Mouse (Mus musculus) forebrain, postnatal 0 days (tissue): Measurements from ENCODE around the gene N4bp2l1. TPM values are rescaled to one million over a fixed set of nuclear protein-coding genes. Genes with fewer than 3 reads are reported as not detected.
A peak's percentile ranks its signal among the peaks of the same experiment; 100 is the strongest.

Experiments
- ATAC-seq: fragments of 200-750 bp; cut with Nextera tagmentation; 2 replicates; pipeline ENCODE4 v1.8.0; 2017; ENCODE audit warnings: mild to moderate bottlenecking, moderate library complexity
- DNase-seq: peaks from one replicate; pipeline ENCODE4 v3.0.0-alpha.2; 2015
- H3K27ac ChIP-seq: fragments of 300-500 bp; sonication (generic); 2 replicates; pipeline ENCODE4 v1.5.1; 2014; ENCODE audit warnings: low read depth, mild to moderate bottlenecking, antibody characterized with exemption, low read length, moderate library complexity, mixed read lengths
- H3K27me3 ChIP-seq: fragments of 300-500 bp; sonication (generic); 2 replicates; pipeline ENCODE4 v1.6.1; 2014; ENCODE audit warnings: mild to moderate bottlenecking, low read length, mixed read lengths; ENCODE audit not compliant: insufficient read depth
- H3K36me3 ChIP-seq: fragments of 300-500 bp; sonication (generic); 2 replicates; pipeline ENCODE4 v1.6.1; 2014; ENCODE audit warnings: mild to moderate bottlenecking, moderate library complexity; ENCODE audit not compliant: insufficient read depth
- H3K4me1 ChIP-seq: fragments of 300-500 bp; sonication (generic); 2 replicates; pipeline ENCODE4 v1.6.1; 2014; ENCODE audit warnings: antibody characterized with exemption; ENCODE audit not compliant: insufficient read depth
- H3K4me2 ChIP-seq: fragments of 300-500 bp; sonication (generic); 2 replicates; pipeline ENCODE4 v1.6.1; 2014; ENCODE audit warnings: low read depth, mild to moderate bottlenecking, moderate library complexity
- H3K4me3 ChIP-seq: fragments of 300-500 bp; sonication (generic); 2 replicates; pipeline ENCODE4 v1.5.1; 2014; ENCODE audit warnings: low read depth, low read length, mixed read lengths
- H3K9ac ChIP-seq: fragments of 300-500 bp; sonication (generic); 2 replicates; pipeline ENCODE4 v1.6.1; 2014; ENCODE audit warnings: mild to moderate bottlenecking
- H3K9me3 ChIP-seq: fragments of 300-500 bp; sonication (generic); 2 replicates; pipeline ENCODE4 v1.6.1; 2016; ENCODE audit warnings: low read length
- CTCF ChIP-seq: sonication (generic); IDR thresholded peaks from 2 replicates; pipeline ENCODE4 v1.5.1; 2016; ENCODE audit warnings: antibody characterized with exemption, control low read depth, low read depth
- WGBS: fragments of 180-500 bp; shearing (Covaris S2); extraction: QIAGEN DNeasy Blood & Tissue Kit; methylation state at CpG from one replicate; pipeline ENCODE4 v1.1.7; 2014; 5-methylcytosine and 5-hydroxymethylcytosine counted together
- polyA plus RNA-seq: library from polyadenylated mRNA; unstranded; fragments of >200 nt; fragmentation: Nextera tagmentation; extraction: Ambion mirVana; gene quantifications from 2 replicates; pipeline ENCODE4 v1.2.1, GENCODE M21; 2015
- total RNA-seq: library from RNA; depleted of rRNA; stranded (reverse); fragments of >200 nt; gene quantifications from 2 replicates; pipeline ENCODE4 v1.2.3, GENCODE M21; 2014

The N4bp2l1 gene
- total and polyA plus RNA-seq, 2 experiments from 2014 or later = 27.4 to 28.0 TPM

GRCm38 (mm10) chr5:150599301-150600294, 2.6 kb upstream of the N4bp2l1 start:
- Histone ChIP-seq H3K4me1 (peaks cover 11% of the 10 kb centered on the region; the same call in 1 of the 2 replicates), H3K9ac (no peak overlapping the region), H3K9me3 (no peaks in the 10 kb centered on the region), H3K4me2 (no peak overlapping the region), H3K27me3 (0 out of 2 replicates have a peak, but pooled peaks cover 3% of the 10 kb centered on the region), H3K36me3 (0 out of 2 replicates have a peak, but pooled peaks cover 8% of the 10 kb centered on the region), H3K27ac (no peak overlapping the region), H3K4me3 (no peak overlapping the region)
- WGBS = 72% methylated on average over 13 of the region's 13 CpGs
- TF ChIP-seq CTCF = no peak
- ATAC-seq (no peak), DNase-seq (no peak)

GRCm38 (mm10) chr5:150598202-150599119, 1.5 kb upstream of the N4bp2l1 start:
- no peak for ATAC-seq

GRCm38 (mm10) chr5:150595366-150596016, 1.5 kb downstream of the N4bp2l1 start:
- no peak overlapping the region for H3K27ac ChIP-seq
- TF ChIP-seq CTCF = no peak
- no peak for DNase-seq

More at GRCm38 (mm10) chr5:150598202-150599119, 1.5 kb upstream of the N4bp2l1 start:
- Histone ChIP-seq H3K27me3 (0 out of 2 replicates have a peak, but pooled peaks cover 3% of the 10 kb centered on the region), H3K27ac (no peak overlapping the region), H3K9me3 (no peaks in the 10 kb centered on the region), H3K4me2 (no peak overlapping the region), H3K4me1 (peaks cover 11% of the 10 kb centered on the region; the same call in 1 of the 2 replicates), H3K36me3 (0 out of 2 replicates have a peak, but pooled peaks cover 8% of the 10 kb centered on the region), H3K4me3 (no peak overlapping the region), H3K9ac (no peak overlapping the region)
- DNase-seq = no peak
- WGBS = 73% methylated on average over 21 of the region's 21 CpGs
- no peak for TF ChIP-seq CTCF

GRCm38 (mm10) chr5:150594649-150595339, 2.2 kb downstream of the N4bp2l1 start:
- no peak for TF ChIP-seq CTCF
- H3K9ac ChIP-seq = peak overlapping the region; percentile 82
- 0 out of 2 replicates have a peak, but pooled peaks cover 3% of the 10 kb centered on the region for H3K27me3 ChIP-seq
- peak overlapping the region; percentile 64; the same call in 1 of the 2 replicates for H3K27ac ChIP-seq
- WGBS = 7% methylated on average over 17 of the region's 17 CpGs
- DNase-seq (no peak), ATAC-seq (peak; percentile 66)
- no peaks in the 10 kb centered on the region; the same call in 1 of the 2 replicates for H3K4me1 ChIP-seq
- no peaks in the 10 kb centered on the region for H3K9me3 ChIP-seq
- H3K36me3 ChIP-seq = peaks cover under 1% of the 10 kb centered on the region; the same call in 1 of the 2 replicates
- peak overlapping the region; percentile 80 for H3K4me3 ChIP-seq
- peak overlapping the region; percentile 95 for H3K4me2 ChIP-seq

More at GRCm38 (mm10) chr5:150595366-150596016, 1.5 kb downstream of the N4bp2l1 start:
- Histone ChIP-seq H3K9ac (no peak overlapping the region), H3K36me3 (peaks cover 3% of the 10 kb centered on the region; the same call in 1 of the 2 replicates), H3K4me2 (no peak overlapping the region), H3K27me3 (0 out of 2 replicates have a peak, but pooled peaks cover 3% of the 10 kb centered on the region), H3K4me3 (no peak overlapping the region), H3K9me3 (no peaks in the 10 kb centered on the region), H3K4me1 (no peaks in the 10 kb centered on the region; the same call in 1 of the 2 replicates)
- 60% methylated on average over 11 of the region's 11 CpGs for WGBS
- no peak for ATAC-seq

GRCm38 (mm10) chr5:150593756-150594648, 3.0 kb downstream of the N4bp2l1 start:
- peak overlapping the region; percentile 64 for H3K27ac ChIP-seq
- peak overlapping the region; percentile 82 for H3K9ac ChIP-seq
- TF ChIP-seq CTCF = no peak

More at GRCm38 (mm10) chr5:150593756-150594648, 3.0 kb downstream of the N4bp2l1 start:
- H3K9me3 ChIP-seq = no peaks in the 10 kb centered on the region
- peak overlapping the region; percentile 80 for H3K4me3 ChIP-seq
- 0 out of 2 replicates have a peak, but pooled peaks cover 3% of the 10 kb centered on the region for H3K27me3 ChIP-seq
- H3K36me3 ChIP-seq = no peaks in the 10 kb centered on the region; the same call in 1 of the 2 replicates
- ATAC-seq (peak; percentile 77), DNase-seq (peak; percentile 64)
- peak overlapping the region; percentile 95 for H3K4me2 ChIP-seq
- WGBS = 2% methylated on average over 97 of the region's 102 CpGs
- H3K4me1 ChIP-seq = no peaks in the 10 kb centered on the region; the same call in 1 of the 2 replicates
